In the genomic region with DNA sequence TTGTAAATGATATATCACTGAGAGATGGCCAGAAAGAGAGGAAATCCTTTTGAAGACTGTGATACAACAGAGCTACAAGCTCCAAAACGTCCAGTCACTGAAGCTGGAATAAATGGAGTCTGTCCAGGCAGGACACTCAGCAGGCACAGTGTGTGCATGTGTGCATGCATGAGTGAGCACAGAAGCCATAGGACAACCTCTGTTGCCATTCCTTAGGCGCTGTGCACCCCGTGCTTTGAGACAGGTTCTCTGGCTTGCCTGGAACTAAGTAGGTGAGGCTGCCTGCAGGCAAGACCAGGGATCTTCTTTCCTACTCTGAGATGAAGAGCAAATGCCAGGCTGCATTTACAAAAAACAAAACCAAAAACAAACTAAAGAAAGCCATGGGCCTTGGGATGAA, we compare ENCODE assay signal across 26 mouse cellular contexts. TPM values are rescaled to one million over a fixed set of nuclear protein-coding genes. Genes with fewer than 3 reads are reported as not detected.
A peak's percentile ranks its signal among the peaks of the same experiment; 100 is the strongest.
DNase-seq lines count a peak whose midpoint lies in the region; ATAC-seq and TF ChIP-seq lines count a peak whose summit lies in the region.
"Had no signal": no experiment of that assay in that cellular context is flagged by ENCODE, and none has a peak within 500 bp of the region (broad histone marks: within the 10 kb centered on the region; RNA-seq: fewer than 3 reads in every experiment).

No protein-coding gene starts in this region.

- intact Hi-C loops in heart, postnatal 36 days (cut with DNase I) = no loop called here

- ATAC-seq in kidney, embryonic 14.5 days (ENCODE audit: low FRiP score, low TSS enrichment) = no peak
- 0 out of 2 replicates have a peak, but pooled peaks have one; percentile 19 for ATAC-seq in kidney, postnatal 0 days (replicated peaks; ENCODE audit: low FRiP score, low read depth)
- ATAC-seq: activated CD4-positive, CD25-positive, alpha-beta regulatory T cell, adult 4 months; forebrain, embryonic 15.5 days had no signal

- H3K9ac ChIP-seq in kidney, embryonic 14.5 days (ENCODE audit: low read depth, low read length) = no peak overlapping the region
- H3K9ac ChIP-seq in kidney, postnatal 0 days (ENCODE audit: low read depth, low read length) = no peak overlapping the region
- H3K9ac ChIP-seq: embryonic facial prominence, embryonic 13.5 days; forebrain, embryonic 12.5 days; forebrain, embryonic 15.5 days; heart, embryonic 12.5 days; heart, embryonic 15.5 days; hindbrain, embryonic 14.5 days had no signal

- H3ac ChIP-seq in myocyte (ENCODE audit: control insufficient read depth, insufficient read length) = no peak overlapping the region

- WGBS in kidney, embryonic 14.5 days = 48% methylated on average over 3 of the region's 3 CpGs
- WGBS in kidney, postnatal 0 days = 45% methylated on average over 3 of the region's 3 CpGs

- H3K4me3 ChIP-seq in kidney, embryonic 14.5 days (ENCODE audit: low read length) = no peak overlapping the region
- H3K4me3 ChIP-seq in kidney, postnatal 0 days (replicated peaks; ENCODE audit: low read depth, low read length) = no peak overlapping the region
- H3K4me3 ChIP-seq in myocyte = no peak overlapping the region
- H3K4me3 ChIP-seq: embryonic facial prominence, embryonic 10.5 days; embryonic facial prominence, embryonic 13.5 days; erythroblast, embryonic 14.5 days; forebrain, embryonic 12.5 days; forebrain, embryonic 15.5 days; heart, embryonic 12.5 days; heart, embryonic 15.5 days had no signal

- no peaks in the 10 kb centered on the region for H3K79me2 ChIP-seq in myocyte (ENCODE audit: control insufficient read depth, insufficient read depth)

- no peak for TF ChIP-seq POLR2A in myocyte (IDR thresholded peaks at IDR 0.05; ENCODE audit: insufficient read length, low read depth)

- no peak for TF ChIP-seq CTCF in kidney, postnatal 0 days (IDR thresholded peaks at IDR 0.05; ENCODE audit: low read depth)

- peak; percentile 55 for DNase-seq in heart, adult 11 months
- DNase-seq in heart, postnatal 36 days = no peak
- DNase-seq in kidney, adult 9 months = peak; percentile 42
- DNase-seq in kidney, postnatal 0 days (ENCODE audit: low spot score) = no peak
- DNase-seq in kidney, postnatal 14 days = no peak
- DNase-seq: adrenal gland, adult 8-10 months; adrenal gland, postnatal 25 days; cerebellum, adult 11-12 months; cerebellum, adult 8-10 months; cerebellum, postnatal 10 days; cerebellum, postnatal 36 days; embryo, embryonic 11 days; gastrocnemius, postnatal 25 days; heart, postnatal 10 days; heart, postnatal 4 days had no signal

- H3K27me3 ChIP-seq in kidney, embryonic 14.5 days (ENCODE audit: control insufficient read depth, insufficient read depth, low read length) = no peaks in the 10 kb centered on the region
- H3K27me3 ChIP-seq in kidney, postnatal 0 days (ENCODE audit: insufficient read depth, low read length) = no peaks in the 10 kb centered on the region
- H3K27me3 ChIP-seq in myocyte (ENCODE audit: control insufficient read depth, insufficient read depth, insufficient read length) = no peaks in the 10 kb centered on the region
- H3K27me3 ChIP-seq: embryonic facial prominence, embryonic 13.5 days; forebrain, embryonic 12.5 days; forebrain, embryonic 15.5 days; heart, embryonic 12.5 days; heart, embryonic 15.5 days had no signal

- no peak overlapping the region for H3K27ac ChIP-seq in kidney, embryonic 14.5 days (ENCODE audit: low read depth, low read length)
- no peak overlapping the region for H3K27ac ChIP-seq in kidney, postnatal 0 days
- H3K27ac ChIP-seq: embryonic facial prominence, embryonic 10.5 days; embryonic facial prominence, embryonic 13.5 days; forebrain, embryonic 12.5 days; forebrain, embryonic 15.5 days; heart, embryonic 15.5 days; hindbrain, embryonic 14.5 days had no signal

- no peak overlapping the region for H3K4me2 ChIP-seq in kidney, embryonic 14.5 days (replicated peaks; ENCODE audit: low read depth, low read length)
- no peak overlapping the region for H3K4me2 ChIP-seq in kidney, postnatal 0 days (ENCODE audit: low read length)
- H3K4me2 ChIP-seq in myocyte (ENCODE audit: low read depth) = no peak overlapping the region
- H3K4me2 ChIP-seq: embryonic facial prominence, embryonic 13.5 days; forebrain, embryonic 12.5 days; forebrain, embryonic 15.5 days; heart, embryonic 12.5 days; heart, embryonic 15.5 days; hindbrain, embryonic 14.5 days had no signal

- H3K9me3 ChIP-seq in kidney, embryonic 14.5 days (ENCODE audit: control insufficient read depth, low read length) = no peaks in the 10 kb centered on the region
- H3K9me3 ChIP-seq in kidney, postnatal 0 days (replicated peaks; ENCODE audit: low read length) = no peaks in the 10 kb centered on the region
- H3K9me3 ChIP-seq: embryonic facial prominence, embryonic 10.5 days; embryonic facial prominence, embryonic 13.5 days; forebrain, embryonic 12.5 days; forebrain, embryonic 15.5 days; heart, embryonic 12.5 days; heart, embryonic 15.5 days had no signal

- peaks cover 47% of the 10 kb centered on the region for H3K36me3 ChIP-seq in kidney, embryonic 14.5 days (ENCODE audit: control insufficient read depth, insufficient read depth, low read length)
- peaks cover 29% of the 10 kb centered on the region for H3K36me3 ChIP-seq in kidney, postnatal 0 days (ENCODE audit: insufficient read depth, low read length)
- peaks cover 37% of the 10 kb centered on the region for H3K36me3 ChIP-seq in myocyte (ENCODE audit: control insufficient read depth, insufficient read depth)
- H3K36me3 ChIP-seq: forebrain, embryonic 15.5 days had no signal

- no peaks in the 10 kb centered on the region for H3K4me1 ChIP-seq in kidney, embryonic 14.5 days (ENCODE audit: control insufficient read depth, insufficient read depth, low read length)
- no peaks in the 10 kb centered on the region for H3K4me1 ChIP-seq in kidney, postnatal 0 days (replicated peaks; ENCODE audit: insufficient read depth, low read length)
- H3K4me1 ChIP-seq: embryonic facial prominence, embryonic 10.5 days; embryonic facial prominence, embryonic 13.5 days; forebrain, embryonic 12.5 days; forebrain, embryonic 15.5 days; heart, embryonic 12.5 days; heart, embryonic 15.5 days had no signal

TF ChIP-seq in myocyte, 11 proteins besides CTCF, POLR2A, EP300 and RAD21:
- TF ChIP-seq SRF (IDR thresholded peaks at IDR 0.05; ENCODE audit: control insufficient read depth, insufficient read length, low read depth) (no peak), CEBPB (IDR thresholded peaks at IDR 0.05; ENCODE audit: insufficient read depth, poor library complexity, severe bottlenecking) (no peak), POLR2AphosphoS2 (IDR thresholded peaks at IDR 0.05; ENCODE audit: insufficient read length, low read depth) (peak; percentile 25)

RNA-seq across cellular contexts. Expression of a gene that starts 14.1 kb away (rescaled TPM):
- total RNA-seq in heart, postnatal 36 days (2021) = 10 to 100 TPM; 21.5 to 23.6 TPM
- polyA plus RNA-seq in kidney, embryonic 14.5 days (2014; fragmentation: Nextera tagmentation; extraction: Ambion mirVana) = 110 and 114 TPM in 2 replicates
- 157 and 169 TPM in 2 replicates for polyA plus RNA-seq in kidney, postnatal 0 days (2015; fragmentation: Nextera tagmentation; extraction: Ambion mirVana)
- 92.4 TPM for polyA plus RNA-seq in myocyte (2012; fragmentation: generic; extraction: Trizol)

Comparison
In these comparisons a context has a peak if more than half of its experiments do, and no peak if none do; other contexts are left out.
1. DNase-seq: peak in heart, adult 11 months (single experiment) and kidney, adult 9 months (single experiment); none in heart, postnatal 36 days (0 of 2), kidney, postnatal 0 days (single experiment) and kidney, postnatal 14 days (single experiment).